Mouse (Mus musculus) hindbrain, embryonic 11.5 days (tissue): ENCODE data around the gene Pard3b. TPM values are rescaled to one million over a fixed set of nuclear protein-coding genes. Genes with fewer than 3 reads are reported as not detected.

Experiments
- ATAC-seq: fragments of 200-750 bp; cut with Nextera tagmentation; 2 replicates; pipeline ENCODE4 v1.8.0; 2017; ENCODE audit warnings: mild to moderate bottlenecking, moderate TSS enrichment, moderate library complexity; ENCODE audit not compliant: low FRiP score
- DNase-seq: peaks from one replicate; pipeline ENCODE4 v3.0.0-alpha.2; 2015; ENCODE audit warnings: low spot score
- H3K27ac ChIP-seq: fragments of 300-500 bp; sonication (generic); 2 replicates; pipeline ENCODE4 v1.5.1; 2014; ENCODE audit warnings: mild to moderate bottlenecking, low read depth, low read length
- H3K27me3 ChIP-seq: fragments of 300-500 bp; sonication (generic); 2 replicates; pipeline ENCODE4 v1.6.1; 2014; ENCODE audit warnings: mild to moderate bottlenecking, low read length, moderate library complexity, mixed read lengths; ENCODE audit not compliant: control insufficient read depth, insufficient read depth
- H3K36me3 ChIP-seq: fragments of 300-500 bp; sonication (generic); 2 replicates; pipeline ENCODE4 v1.6.1; 2014; ENCODE audit warnings: mild to moderate bottlenecking, low read length, moderate library complexity, mixed read lengths; ENCODE audit not compliant: control insufficient read depth, insufficient read depth
- H3K4me1 ChIP-seq: fragments of 300-500 bp; sonication (generic); replicated peaks from 2 replicates; pipeline ENCODE4 v1.6.1; 2014; ENCODE audit warnings: low read length, mixed read lengths; ENCODE audit not compliant: control insufficient read depth, insufficient read depth
- H3K4me2 ChIP-seq: fragments of 300-500 bp; sonication (generic); replicated peaks from 2 replicates; pipeline ENCODE4 v1.6.1; 2014; ENCODE audit warnings: mild to moderate bottlenecking, low read depth, low read length
- H3K4me3 ChIP-seq: fragments of 300-500 bp; sonication (generic); 2 replicates; pipeline ENCODE4 v1.5.1; 2014; ENCODE audit warnings: low read depth, low read length
- H3K9ac ChIP-seq: fragments of 300-500 bp; sonication (generic); 2 replicates; pipeline ENCODE4 v1.6.1; 2014; ENCODE audit warnings: low read depth, low read length
- H3K9me3 ChIP-seq: fragments of 300-500 bp; sonication (generic); 2 replicates; pipeline ENCODE4 v1.6.1; 2016; ENCODE audit warnings: low read length; ENCODE audit not compliant: control insufficient read depth
- WGBS: fragments of 180-500 bp; shearing (Covaris S2); extraction: QIAGEN DNeasy Blood & Tissue Kit; methylation state at CpG from one replicate; pipeline ENCODE4 v1.1.7; 2014; 5-methylcytosine and 5-hydroxymethylcytosine counted together
- polyA plus RNA-seq: library from polyadenylated mRNA; unstranded; fragments of >200 nt; fragmentation: Nextera tagmentation; extraction: Ambion mirVana; gene quantifications from 2 replicates; pipeline ENCODE4 v1.2.1, GENCODE M21; 2014

Gene Pard3b
- polyA plus RNA-seq, 1 experiment from 2014 or later = 16.8 TPM

GRCm38 (mm10) chr1:61711523-61711922 lies 72.9 kb downstream of the Pard3b start:
- Histone ChIP-seq H3K36me3 (no peaks in the 10 kb centered on the region), H3K4me2 (no peak overlapping the region), H3K4me1 (no peaks in the 10 kb centered on the region), H3K27ac (no peak overlapping the region), H3K4me3 (no peak overlapping the region), H3K9me3 (no peaks in the 10 kb centered on the region), H3K9ac (no peak overlapping the region), H3K27me3 (no peaks in the 10 kb centered on the region)
- DNase-seq (no peak), ATAC-seq (no peak)

GRCm38 (mm10) chr1:61729654-61730053 lies 91.0 kb downstream of the Pard3b start:
- no peaks in the 10 kb centered on the region for H3K36me3 ChIP-seq
- no peaks in the 10 kb centered on the region for H3K27me3 ChIP-seq
- no peak overlapping the region for H3K9ac ChIP-seq
- no peak overlapping the region for H3K27ac ChIP-seq
- WGBS = 84% methylated on average over 4 of the region's 4 CpGs
- no peak overlapping the region for H3K4me2 ChIP-seq
- no peaks in the 10 kb centered on the region for H3K9me3 ChIP-seq
- ATAC-seq = no peak
- no peak overlapping the region for H3K4me3 ChIP-seq
- no peaks in the 10 kb centered on the region for H3K4me1 ChIP-seq
- DNase-seq = no peak

- no peak for ATAC-seq
These were observed 97.9 kb downstream of the Pard3b start for GRCm38 (mm10) chr1:61736550-61736949.

GRCm38 (mm10) chr1:61742831-61743230 lies 104.2 kb downstream of the Pard3b start:
- Histone ChIP-seq H3K27ac (no peak overlapping the region), H3K4me3 (no peak overlapping the region), H3K36me3 (no peaks in the 10 kb centered on the region), H3K4me1 (no peaks in the 10 kb centered on the region), H3K4me2 (no peak overlapping the region), H3K9ac (no peak overlapping the region), H3K27me3 (no peaks in the 10 kb centered on the region), H3K9me3 (no peaks in the 10 kb centered on the region)
- DNase-seq = no peak
- ATAC-seq = no peak

More at GRCm38 (mm10) chr1:61736550-61736949, 97.9 kb downstream of the Pard3b start:
- Histone ChIP-seq H3K9me3 (no peaks in the 10 kb centered on the region), H3K27me3 (no peaks in the 10 kb centered on the region), H3K27ac (no peak overlapping the region), H3K9ac (no peak overlapping the region), H3K36me3 (no peaks in the 10 kb centered on the region), H3K4me1 (no peaks in the 10 kb centered on the region), H3K4me2 (no peak overlapping the region), H3K4me3 (no peak overlapping the region)
- WGBS = 89% methylated on average over 1 of the region's 1 CpGs
- DNase-seq = no peak

- DNase-seq (no peak), ATAC-seq (no peak)
- H3K9me3 ChIP-seq = no peaks in the 10 kb centered on the region
- no peak overlapping the region for H3K27ac ChIP-seq
- no peak overlapping the region for H3K4me3 ChIP-seq
- H3K27me3 ChIP-seq = no peaks in the 10 kb centered on the region
- no peak overlapping the region for H3K9ac ChIP-seq
- H3K36me3 ChIP-seq = no peaks in the 10 kb centered on the region
- no peaks in the 10 kb centered on the region for H3K4me1 ChIP-seq
- H3K4me2 ChIP-seq = no peak overlapping the region
These were observed 108.9 kb downstream of the Pard3b start for GRCm38 (mm10) chr1:61747481-61747880.

GRCm38 (mm10) chr1:61751008-61751407 lies 112.4 kb downstream of the Pard3b start:
- H3K9me3 ChIP-seq = no peaks in the 10 kb centered on the region
- 96% methylated on average over 1 of the region's 1 CpGs for WGBS
- no peak overlapping the region for H3K9ac ChIP-seq
- DNase-seq = no peak
- no peaks in the 10 kb centered on the region for H3K4me1 ChIP-seq
- H3K27me3 ChIP-seq = no peaks in the 10 kb centered on the region
- no peak overlapping the region for H3K4me2 ChIP-seq
- no peaks in the 10 kb centered on the region for H3K36me3 ChIP-seq
- no peak overlapping the region for H3K4me3 ChIP-seq
- ATAC-seq = no peak
- no peak overlapping the region for H3K27ac ChIP-seq

GRCm38 (mm10) chr1:61756771-61757170 lies 118.1 kb downstream of the Pard3b start:
- 94% methylated on average over 1 of the region's 1 CpGs for WGBS
- H3K36me3 ChIP-seq = no peaks in the 10 kb centered on the region

GRCm38 (mm10) chr1:61771213-61771612 lies 132.6 kb downstream of the Pard3b start:
- H3K27ac ChIP-seq = no peak overlapping the region
- peak; percentile 75 for DNase-seq
- no peaks in the 10 kb centered on the region for H3K36me3 ChIP-seq
- no peak overlapping the region for H3K4me2 ChIP-seq
- H3K4me1 ChIP-seq = no peaks in the 10 kb centered on the region
- H3K9me3 ChIP-seq = no peaks in the 10 kb centered on the region
- no peak overlapping the region for H3K4me3 ChIP-seq
- no peak overlapping the region for H3K9ac ChIP-seq
- 0 out of 2 replicates have a peak, but pooled peaks have one; percentile 64 for ATAC-seq
- H3K27me3 ChIP-seq = no peaks in the 10 kb centered on the region

More at GRCm38 (mm10) chr1:61756771-61757170, 118.1 kb downstream of the Pard3b start:
- Histone ChIP-seq H3K9ac (no peak overlapping the region), H3K27me3 (no peaks in the 10 kb centered on the region), H3K4me2 (no peak overlapping the region), H3K9me3 (no peaks in the 10 kb centered on the region), H3K4me1 (no peaks in the 10 kb centered on the region), H3K4me3 (no peak overlapping the region), H3K27ac (no peak overlapping the region)
- no peak for DNase-seq
- no peak for ATAC-seq

- ATAC-seq = no peak
- Histone ChIP-seq H3K9ac (no peak overlapping the region), H3K27me3 (no peaks in the 10 kb centered on the region), H3K4me3 (no peak overlapping the region), H3K4me2 (no peak overlapping the region), H3K4me1 (no peaks in the 10 kb centered on the region), H3K36me3 (no peaks in the 10 kb centered on the region), H3K27ac (no peak overlapping the region), H3K9me3 (no peaks in the 10 kb centered on the region)
- DNase-seq = no peak
These were observed 140.1 kb downstream of the Pard3b start for GRCm38 (mm10) chr1:61778731-61779130.
